Mouse (Mus musculus) hindbrain, embryonic 14.5 days (tissue): ENCODE measurements at regions not wholly inside any gene's neighbourhood (a gene's known extent, or its start where the extent isn't known, plus 50 kb on each side); places are given as distances from the start of the nearest gene placed in this dataset.

Source experiments
- ATAC-seq: fragments of 200-750 bp; cut with Nextera tagmentation; 2 replicates; pipeline ENCODE4 v1.8.0; 2017; ENCODE audit warnings: moderate number of reproducible peaks, mild to moderate bottlenecking, moderate TSS enrichment, moderate library complexity; ENCODE audit not compliant: low FRiP score
- DNase-seq: peaks from one replicate; pipeline ENCODE4 v3.0.0-alpha.2; 2015; ENCODE audit warnings: low spot score
- H3K27ac ChIP-seq: fragments of 300-500 bp; sonication (generic); 2 replicates; pipeline ENCODE4 v1.5.1; 2014; ENCODE audit warnings: mild to moderate bottlenecking, moderate library complexity
- H3K27me3 ChIP-seq: fragments of 300-500 bp; sonication (generic); 2 replicates; pipeline ENCODE4 v1.6.1; 2014; ENCODE audit warnings: mild to moderate bottlenecking, low read length, mixed read lengths; ENCODE audit not compliant: control insufficient read depth, insufficient read depth
- H3K36me3 ChIP-seq: fragments of 300-500 bp; sonication (generic); replicated peaks from 2 replicates; pipeline ENCODE4 v1.6.1; 2014; ENCODE audit not compliant: control insufficient read depth, insufficient read depth
- H3K4me1 ChIP-seq: fragments of 300-500 bp; sonication (generic); replicated peaks from 2 replicates; pipeline ENCODE4 v1.6.1; 2014; ENCODE audit warnings: antibody characterized with exemption, low read length, mixed read lengths; ENCODE audit not compliant: control insufficient read depth, insufficient read depth
- H3K4me2 ChIP-seq: fragments of 300-500 bp; sonication (generic); replicated peaks from 2 replicates; pipeline ENCODE4 v1.6.1; 2014; ENCODE audit warnings: mild to moderate bottlenecking, moderate library complexity
- H3K4me3 ChIP-seq: fragments of 300-500 bp; sonication (generic); replicated peaks from 2 replicates; pipeline ENCODE4 v1.5.1; 2014; ENCODE audit warnings: mild to moderate bottlenecking, low read length
- H3K9ac ChIP-seq: fragments of 300-500 bp; sonication (generic); 2 replicates; pipeline ENCODE4 v1.6.1; 2014
- H3K9me3 ChIP-seq: fragments of 300-500 bp; sonication (generic); 2 replicates; pipeline ENCODE4 v1.6.1; 2016; ENCODE audit warnings: low read length; ENCODE audit not compliant: control insufficient read depth
- WGBS: fragments of 180-500 bp; shearing (Covaris S2); extraction: QIAGEN DNeasy Blood & Tissue Kit; methylation state at CpG from one replicate; pipeline ENCODE4 v1.1.7; 2014; 5-methylcytosine and 5-hydroxymethylcytosine counted together

- H3K9ac ChIP-seq = no peak overlapping the region
- H3K4me1 ChIP-seq = no peaks in the 10 kb centered on the region
- no peaks in the 10 kb centered on the region for H3K36me3 ChIP-seq
- H3K4me2 ChIP-seq = no peak overlapping the region
- DNase-seq (no peak), ATAC-seq (no peak)
- no peaks in the 10 kb centered on the region for H3K9me3 ChIP-seq
- no peak overlapping the region for H3K27ac ChIP-seq
- H3K27me3 ChIP-seq = no peaks in the 10 kb centered on the region
- H3K4me3 ChIP-seq = no peak overlapping the region
Measured at GRCm38 (mm10) chr5:67155582-67155981, 56.5 kb upstream of the Phox2b start.

- Histone ChIP-seq H3K9me3 (no peaks in the 10 kb centered on the region), H3K4me2 (no peak overlapping the region), H3K27me3 (no peaks in the 10 kb centered on the region), H3K36me3 (no peaks in the 10 kb centered on the region), H3K9ac (no peak overlapping the region), H3K27ac (no peak overlapping the region), H3K4me3 (no peak overlapping the region), H3K4me1 (no peaks in the 10 kb centered on the region)
- no peak for ATAC-seq
- DNase-seq = no peak
- WGBS = 92% methylated on average over 2 of the region's 2 CpGs
Measured at GRCm38 (mm10) chr5:67156911-67157310, 57.8 kb upstream of the Phox2b start.

GRCm38 (mm10) chr5:67176827-67177226 lies 77.7 kb upstream of the Phox2b start:
- H3K9ac ChIP-seq = no peak overlapping the region
- no peaks in the 10 kb centered on the region for H3K27me3 ChIP-seq
- no peak overlapping the region for H3K4me2 ChIP-seq
- no peaks in the 10 kb centered on the region for H3K36me3 ChIP-seq
- H3K27ac ChIP-seq = no peak overlapping the region
- no peaks in the 10 kb centered on the region for H3K4me1 ChIP-seq
- DNase-seq (no peak), ATAC-seq (no peak)
- H3K4me3 ChIP-seq = no peak overlapping the region
- WGBS = 55% methylated on average over 6 of the region's 6 CpGs
- no peaks in the 10 kb centered on the region for H3K9me3 ChIP-seq

GRCm38 (mm10) chr5:67179221-67179620 lies 80.1 kb upstream of the Phox2b start:
- Histone ChIP-seq H3K9ac (no peak overlapping the region), H3K4me1 (no peaks in the 10 kb centered on the region), H3K9me3 (no peaks in the 10 kb centered on the region), H3K27me3 (no peaks in the 10 kb centered on the region), H3K27ac (no peak overlapping the region), H3K36me3 (no peaks in the 10 kb centered on the region), H3K4me3 (no peak overlapping the region), H3K4me2 (no peak overlapping the region)
- ATAC-seq = no peak
- no peak for DNase-seq
- WGBS = 63% methylated on average over 12 of the region's 12 CpGs

- H3K27me3 ChIP-seq = no peaks in the 10 kb centered on the region
- H3K9me3 ChIP-seq = no peaks in the 10 kb centered on the region
- ATAC-seq (0 out of 2 replicates have a peak, but pooled peaks have one; percentile 59), DNase-seq (no peak)
- no peak overlapping the region for H3K27ac ChIP-seq
- no peak overlapping the region for H3K4me2 ChIP-seq
- no peaks in the 10 kb centered on the region for H3K36me3 ChIP-seq
- no peak overlapping the region for H3K4me3 ChIP-seq
- H3K4me1 ChIP-seq = no peaks in the 10 kb centered on the region
- 46% methylated on average over 4 of the region's 4 CpGs for WGBS
- no peak overlapping the region for H3K9ac ChIP-seq
Measured at GRCm38 (mm10) chr5:67189376-67189901, 70.9 kb upstream of the Tmem33 start.

GRCm38 (mm10) chr5:67194065-67194464 lies 66.3 kb upstream of the Tmem33 start:
- no peak overlapping the region for H3K4me3 ChIP-seq
- H3K36me3 ChIP-seq = no peaks in the 10 kb centered on the region
- no peak for DNase-seq
- no peak overlapping the region for H3K4me2 ChIP-seq
- no peak overlapping the region for H3K27ac ChIP-seq
- no peaks in the 10 kb centered on the region for H3K27me3 ChIP-seq
- H3K9me3 ChIP-seq = no peaks in the 10 kb centered on the region
- H3K4me1 ChIP-seq = no peaks in the 10 kb centered on the region
- H3K9ac ChIP-seq = no peak overlapping the region
- 83% methylated on average over 2 of the region's 2 CpGs for WGBS
- no peak for ATAC-seq

- Histone ChIP-seq H3K4me2 (peak overlapping the region; percentile 18), H3K4me3 (no peak overlapping the region), H3K4me1 (0 out of 2 replicates have a peak, but pooled peaks cover 3% of the 10 kb centered on the region), H3K27ac (no peak overlapping the region), H3K36me3 (no peaks in the 10 kb centered on the region), H3K27me3 (peaks cover 74% of the 10 kb centered on the region), H3K9ac (no peak overlapping the region), H3K9me3 (no peaks in the 10 kb centered on the region)
- no peak for DNase-seq
- ATAC-seq = peak; percentile 66; the same call in 1 of the 2 replicates
- 34% methylated on average over 11 of the region's 11 CpGs for WGBS
Measured at GRCm38 (mm10) chr5:67205083-67205738, 55.2 kb upstream of the Tmem33 start.
